Mouse (Mus musculus) forebrain, embryonic 14.5 days (tissue): ENCODE data around the gene Gmds. TPM values are rescaled to one million over a fixed set of nuclear protein-coding genes. Genes with fewer than 3 reads are reported as not detected.

ENCODE experiments used
- ATAC-seq: fragments of 200-750 bp; cut with Nextera tagmentation; 2 replicates; pipeline ENCODE4 v1.8.0; 2017; ENCODE audit warnings: mild to moderate bottlenecking, moderate library complexity
- DNase-seq: peaks from one replicate; pipeline ENCODE4 v3.0.0-alpha.2; 2015; ENCODE audit warnings: low spot score
- H3K27ac ChIP-seq: fragments of 300-500 bp; sonication (generic); 2 replicates; pipeline ENCODE4 v1.5.1; 2014; ENCODE audit warnings: low read depth, mild to moderate bottlenecking, control low read depth, low read length, moderate library complexity
- H3K27me3 ChIP-seq: fragments of 300-500 bp; sonication (generic); replicated peaks from 2 replicates; pipeline ENCODE4 v1.6.1; 2014; ENCODE audit warnings: low read length, control low read depth, mixed read lengths; ENCODE audit not compliant: control insufficient read depth, insufficient read depth
- H3K36me3 ChIP-seq: fragments of 300-500 bp; sonication (generic); 2 replicates; pipeline ENCODE4 v1.6.1; 2014; ENCODE audit warnings: low read length, control low read depth; ENCODE audit not compliant: control insufficient read depth, insufficient read depth
- H3K4me1 ChIP-seq: fragments of 300-500 bp; sonication (generic); 2 replicates; pipeline ENCODE4 v1.6.1; 2014; ENCODE audit warnings: antibody characterized with exemption, low read length, control low read depth; ENCODE audit not compliant: control insufficient read depth, insufficient read depth
- H3K4me2 ChIP-seq: fragments of 300-500 bp; sonication (generic); 2 replicates; pipeline ENCODE4 v1.6.1; 2014; ENCODE audit warnings: mild to moderate bottlenecking, control low read depth, low read length
- H3K4me3 ChIP-seq: fragments of 300-500 bp; sonication (generic); 2 replicates; pipeline ENCODE4 v1.5.1; 2014; ENCODE audit warnings: low read depth, low read length, control low read depth
- H3K9ac ChIP-seq: fragments of 300-500 bp; sonication (generic); 2 replicates; pipeline ENCODE4 v1.6.1; 2014; ENCODE audit warnings: mild to moderate bottlenecking, low read length, control low read depth, moderate library complexity
- H3K9me3 ChIP-seq: fragments of 300-500 bp; sonication (generic); replicated peaks from 2 replicates; pipeline ENCODE4 v1.6.1; 2016; ENCODE audit warnings: low read length, control low read depth, mixed read lengths; ENCODE audit not compliant: control insufficient read depth
- WGBS: fragments of 180-500 bp; shearing (Covaris S2); extraction: QIAGEN DNeasy Blood & Tissue Kit; methylation state at CpG from one replicate; pipeline ENCODE4 v1.1.7; 2014; 5-methylcytosine and 5-hydroxymethylcytosine counted together
- polyA plus RNA-seq: library from polyadenylated mRNA; unstranded; fragments of >200 nt; fragmentation: Nextera tagmentation; extraction: Ambion mirVana; gene quantifications from 2 replicates; pipeline ENCODE4 v1.2.1, GENCODE M21; 2014

Gene Gmds
- 31.1 and 34.5 TPM in 2 replicates for polyA plus RNA-seq

DNA sequence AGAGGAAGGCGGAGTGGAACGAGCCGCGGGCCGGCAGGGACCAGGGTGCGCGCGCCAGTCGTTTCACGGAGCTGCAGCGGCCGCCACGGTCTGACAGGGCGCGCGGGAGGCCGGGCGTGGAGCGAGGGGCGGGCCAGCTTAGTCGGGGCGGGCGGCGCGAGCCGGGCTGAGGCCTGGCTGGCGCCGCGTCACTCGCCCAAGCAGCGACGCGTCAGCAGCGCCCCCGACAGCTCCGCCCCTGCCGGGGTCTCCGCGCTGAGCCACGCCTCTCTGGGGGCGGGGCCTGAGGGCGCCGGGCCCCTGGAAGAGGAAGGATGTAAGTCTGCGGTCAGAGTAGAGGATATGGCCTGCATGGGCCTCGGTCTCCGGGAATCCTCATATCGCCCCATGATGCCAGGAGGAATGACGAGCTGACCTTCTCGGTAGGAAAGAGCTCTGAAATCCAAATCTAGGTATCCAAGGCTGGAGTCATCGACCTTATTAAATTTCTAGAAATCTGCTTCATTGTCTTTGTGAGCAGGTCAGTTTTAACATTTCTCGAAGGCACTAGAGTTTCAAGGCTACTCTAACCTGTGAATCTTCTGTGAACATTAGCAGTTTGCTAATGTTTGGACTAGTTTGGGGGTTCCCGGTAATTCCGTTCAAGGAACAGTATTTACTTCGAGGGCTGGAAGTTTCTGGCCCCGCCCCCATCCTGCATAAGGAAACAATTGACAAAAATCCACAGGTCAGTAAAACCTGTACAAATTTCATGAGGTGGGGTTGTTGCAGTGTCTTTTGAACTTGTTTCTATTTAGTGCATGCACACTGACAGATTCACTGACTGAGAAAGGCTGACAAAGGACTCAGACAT is at the start of gene Gmds:
Gmds (minus strand) TSS at position 228 of the 853 bp plus-strand sequence.
- H3K27ac ChIP-seq: no peak within 1 kb of the TSS; the same call in 1 of the 2 replicates
- H3K9me3 ChIP-seq: no peaks in the 10 kb centered on the region
- H3K4me1 ChIP-seq: no peaks in the 10 kb centered on the region
- H3K4me3 ChIP-seq: peak within 1 kb of the TSS; percentile 79
- WGBS: 3% methylated on average over 52 of the region's 55 CpGs
- H3K4me2 ChIP-seq: peak within 1 kb of the TSS; percentile 82
- DNase-seq (peak; percentile 96), ATAC-seq (peak; percentile 99)
- no peaks in the 10 kb centered on the region for H3K36me3 ChIP-seq
- H3K9ac ChIP-seq: peak within 1 kb of the TSS; percentile 83
- H3K27me3 ChIP-seq: no peaks in the 10 kb centered on the region

GRCm38 (mm10) chr13:32385421-32386092 is 47.0 kb upstream of the Gmds start:
- Histone ChIP-seq H3K9ac (no peak overlapping the region), H3K27ac (no peak overlapping the region), H3K4me3 (no peak overlapping the region), H3K4me2 (no peak overlapping the region), H3K9me3 (no peaks in the 10 kb centered on the region), H3K36me3 (no peaks in the 10 kb centered on the region), H3K4me1 (no peaks in the 10 kb centered on the region), H3K27me3 (no peaks in the 10 kb centered on the region)
- ATAC-seq: no peak
- WGBS: 61% methylated on average over 4 of the region's 4 CpGs
- DNase-seq: no peak

DNA sequence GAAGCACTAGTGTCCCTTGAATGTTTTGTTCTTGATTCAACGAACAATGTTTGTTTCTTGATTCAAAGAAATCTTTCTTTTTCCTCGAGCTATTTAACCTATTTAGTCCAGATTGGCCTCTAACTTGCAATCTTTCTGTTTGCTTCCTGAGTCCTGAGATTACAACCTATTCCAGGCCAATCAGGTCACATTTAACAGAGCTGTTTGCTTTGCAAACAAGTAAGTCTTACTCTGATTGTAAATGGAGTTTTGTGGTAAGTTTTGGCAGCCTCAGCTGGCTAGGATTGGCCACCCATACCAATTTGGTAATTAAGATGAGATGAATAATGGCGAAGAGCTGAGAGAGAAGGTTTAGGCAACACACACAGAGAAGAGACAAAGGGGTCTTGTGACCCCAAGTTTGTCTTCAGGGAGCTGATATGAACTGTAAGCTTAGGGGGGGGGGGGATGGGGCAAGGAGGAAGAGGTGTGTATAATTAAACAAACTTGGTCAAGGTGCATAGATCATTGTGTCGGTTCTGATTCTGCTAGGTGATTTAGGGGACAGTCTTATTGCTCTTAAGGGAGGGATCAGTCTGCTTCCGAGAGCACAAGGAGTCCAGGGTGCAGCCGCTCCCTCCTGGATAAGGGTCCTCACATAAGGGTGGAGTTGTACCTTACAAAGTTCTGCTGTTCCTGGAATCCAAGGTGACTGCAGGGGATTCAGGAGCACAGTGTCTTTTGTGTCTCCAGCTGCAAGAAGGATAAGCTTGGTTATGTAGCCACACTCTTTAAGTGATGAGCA is 43.9 kb upstream of the Gmds start:
- no peak overlapping the region for H3K4me3 ChIP-seq
- H3K27ac ChIP-seq: no peak overlapping the region
- H3K4me1 ChIP-seq: no peaks in the 10 kb centered on the region
- ATAC-seq (no peak), DNase-seq (no peak)
- H3K4me2 ChIP-seq: no peak overlapping the region
- H3K36me3 ChIP-seq: no peaks in the 10 kb centered on the region
- no peak overlapping the region for H3K9ac ChIP-seq
- H3K9me3 ChIP-seq: no peaks in the 10 kb centered on the region
- no peaks in the 10 kb centered on the region for H3K27me3 ChIP-seq
- WGBS: 75% methylated on average over 6 of the region's 6 CpGs

DNA sequence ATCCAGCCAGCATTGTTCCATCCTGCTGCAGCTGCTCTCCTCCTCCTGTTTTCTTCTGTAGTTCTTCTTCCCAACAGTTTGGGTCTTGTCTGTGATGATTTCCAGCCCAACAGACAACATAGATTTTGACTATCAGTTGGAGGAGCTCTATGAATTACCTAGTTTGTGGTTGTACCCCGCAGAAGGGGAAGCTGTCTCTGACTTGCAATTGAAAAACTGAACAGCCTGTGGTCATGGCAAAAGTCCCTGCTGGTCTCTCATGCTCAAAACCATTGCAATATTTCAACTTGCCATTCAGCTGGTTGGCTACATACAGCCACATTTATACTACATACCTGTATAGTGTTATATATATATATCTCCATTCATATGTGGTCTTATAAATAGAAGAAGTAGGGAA is 40.1 kb upstream of the Gmds start:
- Histone ChIP-seq H3K4me3 (no peak overlapping the region), H3K36me3 (no peaks in the 10 kb centered on the region), H3K27ac (no peak overlapping the region), H3K9me3 (no peaks in the 10 kb centered on the region), H3K27me3 (no peaks in the 10 kb centered on the region), H3K9ac (no peak overlapping the region), H3K4me1 (no peaks in the 10 kb centered on the region), H3K4me2 (no peak overlapping the region)
- 79% methylated on average over 1 of the region's 1 CpGs for WGBS
- ATAC-seq: no peak
- no peak for DNase-seq

GRCm38 (mm10) chr13:32372531-32372883 is 34.0 kb upstream of the Gmds start:
- DNase-seq (no peak), ATAC-seq (no peak)
- H3K4me1 ChIP-seq: no peaks in the 10 kb centered on the region
- H3K9ac ChIP-seq: no peak overlapping the region
- no peak overlapping the region for H3K4me3 ChIP-seq
- 67% methylated on average over 2 of the region's 2 CpGs for WGBS
- no peaks in the 10 kb centered on the region for H3K36me3 ChIP-seq
- H3K9me3 ChIP-seq: no peaks in the 10 kb centered on the region
- no peak overlapping the region for H3K4me2 ChIP-seq
- H3K27ac ChIP-seq: no peak overlapping the region
- no peaks in the 10 kb centered on the region for H3K27me3 ChIP-seq

- H3K36me3 ChIP-seq: no peaks in the 10 kb centered on the region
- no peaks in the 10 kb centered on the region for H3K9me3 ChIP-seq
- H3K4me2 ChIP-seq: no peak overlapping the region
- H3K27ac ChIP-seq: no peak overlapping the region
- H3K27me3 ChIP-seq: no peaks in the 10 kb centered on the region
- no peaks in the 10 kb centered on the region for H3K4me1 ChIP-seq
- DNase-seq (no peak), ATAC-seq (no peak)
- H3K4me3 ChIP-seq: no peak overlapping the region
- H3K9ac ChIP-seq: no peak overlapping the region
- WGBS: 89% methylated on average over 4 of the region's 4 CpGs
These were observed 33.5 kb upstream of the Gmds start for GRCm38 (mm10) chr13:32371874-32372530.

DNA sequence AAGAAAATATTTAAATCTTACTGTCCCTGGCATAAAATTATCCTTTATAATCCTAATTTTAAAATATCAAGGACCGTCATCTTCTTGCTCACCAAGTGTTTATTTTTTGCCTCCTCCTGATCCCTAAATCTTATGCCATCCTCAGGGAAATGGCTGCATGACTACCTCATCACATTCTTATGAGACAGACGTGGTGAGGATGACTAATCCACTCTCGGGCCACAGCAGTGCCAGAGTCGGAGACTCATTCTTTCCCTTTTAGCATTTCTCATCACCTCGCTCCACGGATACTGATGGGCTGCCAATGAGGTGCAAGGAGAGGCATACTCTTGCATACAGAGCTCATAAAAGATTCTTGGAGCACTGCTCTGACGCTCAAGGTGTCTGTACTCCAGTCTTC is 32.2 kb upstream of the Gmds start:
- Histone ChIP-seq H3K27me3 (no peaks in the 10 kb centered on the region), H3K4me3 (no peak overlapping the region), H3K4me2 (no peak overlapping the region), H3K9me3 (no peaks in the 10 kb centered on the region), H3K27ac (no peak overlapping the region), H3K36me3 (no peaks in the 10 kb centered on the region), H3K9ac (no peak overlapping the region), H3K4me1 (no peaks in the 10 kb centered on the region)
- DNase-seq (no peak), ATAC-seq (no peak)
- WGBS: 86% methylated on average over 7 of the region's 7 CpGs

DNA sequence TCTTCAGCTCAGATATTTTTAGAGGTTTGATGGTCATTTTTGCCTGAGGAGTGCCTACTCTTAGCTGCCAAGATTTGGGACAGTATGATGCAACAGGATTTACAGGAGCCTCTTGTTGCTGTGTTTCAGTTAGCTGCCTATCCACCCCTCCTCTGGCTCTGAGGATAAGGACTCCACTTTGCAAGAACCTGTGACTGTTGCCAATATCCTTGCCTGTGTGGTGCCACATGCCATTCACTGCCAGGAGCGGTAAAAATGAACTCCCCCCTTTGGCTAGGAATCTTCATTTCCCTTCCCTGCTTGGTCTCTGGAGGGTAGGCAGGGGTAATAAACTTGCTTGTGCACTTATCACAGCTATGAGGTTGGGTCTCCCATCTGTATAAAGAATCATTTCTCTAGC is 31.6 kb upstream of the Gmds start:
- Histone ChIP-seq H3K9me3 (no peaks in the 10 kb centered on the region), H3K27ac (no peak overlapping the region), H3K36me3 (no peaks in the 10 kb centered on the region), H3K27me3 (no peaks in the 10 kb centered on the region), H3K4me2 (no peak overlapping the region), H3K9ac (no peak overlapping the region), H3K4me3 (no peak overlapping the region), H3K4me1 (no peaks in the 10 kb centered on the region)
- ATAC-seq (no peak), DNase-seq (no peak)
- WGBS: 75% methylated on average over 1 of the region's 1 CpGs
